Mouse (Mus musculus): ENCODE measurements at regions not wholly inside any gene's neighbourhood (a gene's known extent, or its start where the extent isn't known, plus 50 kb on each side); places are given as distances from the start of the nearest gene placed in this dataset.

GRCm38 (mm10) chr15:59905832-59906797 lies 110.3 kb downstream of the 4933412E24Rik start:
- no peak for TF ChIP-seq CTCF (IDR thresholded peaks at IDR 0.05; ENCODE audit: extremely low read depth, insufficient read length, insufficient replicate concordance, low read depth, low read length)
- no peak for TF ChIP-seq POLR2A (IDR thresholded peaks at IDR 0.05; ENCODE audit: low read depth, low read length)

Data from small intestine, adult 2 months (tissue).